Mouse (Mus musculus) urinary bladder, postnatal 10 days (tissue): ENCODE results near the gene Nadk2.

Experiments used
- DNase-seq: peaks from one replicate; pipeline ENCODE4 v3.0.0; 2022; ENCODE audit warnings: low spot score

The Nadk2 gene

GRCm38 (mm10) chr15:9130772-9131498, 59.9 kb downstream of the Nadk2 start:
- no peak for DNase-seq

- DNase-seq = no peak
These were observed 60.4 kb downstream of the Nadk2 start for GRCm38 (mm10) chr15:9131499-9131888.

- DNase-seq = no peak
These were observed 61.8 kb downstream of the Nadk2 start for GRCm38 (mm10) chr15:9132693-9133443.

- no peak for DNase-seq
These were observed 63.9 kb downstream of the Nadk2 start for GRCm38 (mm10) chr15:9134891-9135507.

GRCm38 (mm10) chr15:9139447-9139846, 68.4 kb downstream of the Nadk2 start:
- no peak for DNase-seq

- peak; percentile 86 for DNase-seq
These were observed 69.2 kb downstream of the Nadk2 start, which contains the start of gene Lmbrd2 for GRCm38 (mm10) chr15:9140252-9140680. Gene Lmbrd2, plus strand, starts transcription at chr15:9140550.

- DNase-seq = no peak
These were observed 69.7 kb downstream of the Nadk2 start for GRCm38 (mm10) chr15:9140684-9141171.

- DNase-seq = no peak
These were observed 84.3 kb downstream of the Nadk2 start, which contains the start of gene Skp2 for GRCm38 (mm10) chr15:9155325-9155724. Gene Skp2, minus strand, starts transcription at chr15:9155425.
